Mouse (Mus musculus) ZHBTc4 (cell line): Measurements from ENCODE around the gene Bpifc.
"Not testable (repeated sequence)": the region's sequence is repeated elsewhere in the genome, so short reads cannot be mapped to it uniquely, and the experiment has no call there.

ENCODE experiments used
- DNase-seq: peaks from one replicate; pipeline ENCODE4 v3.0.0-alpha.2; 2011; ENCODE audit warnings: low read depth, low spot score

Bpifc gene

GRCm38 (mm10) chr10:86011781-86012180, at the start of gene Bpifc:
Gene Bpifc, minus strand, starts transcription at chr10:86011895.
- no peak for DNase-seq

GRCm38 (mm10) chr10:86060267-86060666, 48.6 kb upstream of the Bpifc start:
- no peak for DNase-seq

- DNase-seq = no peak
Measured at GRCm38 (mm10) chr10:86057712-86058111, 46.0 kb upstream of the Bpifc start.

GRCm38 (mm10) chr10:86057286-86057685, 45.6 kb upstream of the Bpifc start:
- DNase-seq = no peak

GRCm38 (mm10) chr10:86056297-86056903, 44.7 kb upstream of the Bpifc start:
- peak; percentile 61 for DNase-seq

- no peak for DNase-seq
Measured at GRCm38 (mm10) chr10:86052818-86053522, 41.3 kb upstream of the Bpifc start.

- no peak for DNase-seq
Measured at GRCm38 (mm10) chr10:86050522-86050921, 38.8 kb upstream of the Bpifc start.

- DNase-seq = no peak
Measured at GRCm38 (mm10) chr10:86047786-86048185, 36.1 kb upstream of the Bpifc start.

- DNase-seq = no peak
Measured at GRCm38 (mm10) chr10:86046371-86046770, 34.7 kb upstream of the Bpifc start.

GRCm38 (mm10) chr10:86044066-86044465, 32.4 kb upstream of the Bpifc start:
- DNase-seq = no peak

GRCm38 (mm10) chr10:86043651-86044050, 32.0 kb upstream of the Bpifc start:
- no peak for DNase-seq

GRCm38 (mm10) chr10:86034007-86034728, 22.5 kb upstream of the Bpifc start:
- DNase-seq = no peak

- DNase-seq = no peak
Measured at GRCm38 (mm10) chr10:86032517-86032916, 20.8 kb upstream of the Bpifc start.

- no peak for DNase-seq
Measured at GRCm38 (mm10) chr10:86030743-86031142, 19.0 kb upstream of the Bpifc start.

GRCm38 (mm10) chr10:86026807-86027206, 15.1 kb upstream of the Bpifc start:
- not testable (repeated sequence) for DNase-seq

GRCm38 (mm10) chr10:86026354-86026753, 14.7 kb upstream of the Bpifc start:
- no peak for DNase-seq

- DNase-seq = no peak
Measured at GRCm38 (mm10) chr10:86025906-86026305, 14.2 kb upstream of the Bpifc start.

- no peak for DNase-seq
Measured at GRCm38 (mm10) chr10:86023149-86023548, 11.5 kb upstream of the Bpifc start.

- no peak for DNase-seq
Measured at GRCm38 (mm10) chr10:86022474-86022816, 10.8 kb upstream of the Bpifc start.

GRCm38 (mm10) chr10:86021749-86022473, 10.2 kb upstream of the Bpifc start, which contains the start of gene Fbxo7:
Gene Fbxo7, plus strand, starts transcription at chr10:86021972.
- peak; percentile 97 for DNase-seq

- no peak for DNase-seq
Measured at GRCm38 (mm10) chr10:86021408-86021748, 9.7 kb upstream of the Bpifc start.

- peak; percentile 67 for DNase-seq
Measured at GRCm38 (mm10) chr10:86018813-86019212, 7.1 kb upstream of the Bpifc start.
